Mouse (Mus musculus) neural tube, embryonic 11.5 days (tissue): Measurements from ENCODE around the gene Ift172. TPM values are rescaled to one million over a fixed set of nuclear protein-coding genes. Genes with fewer than 3 reads are reported as not detected.

Source experiments
- ATAC-seq: fragments of 200-750 bp; cut with Nextera tagmentation; 2 replicates; pipeline ENCODE4 v1.8.0; 2017; ENCODE audit warnings: moderate number of reproducible peaks, mild to moderate bottlenecking, moderate TSS enrichment, moderate library complexity; ENCODE audit not compliant: insufficient read depth, low FRiP score, low TSS enrichment
- DNase-seq: peaks from one replicate; pipeline ENCODE4 v3.0.0-alpha.2; 2015; ENCODE audit warnings: low spot score
- H3K27ac ChIP-seq: fragments of 300-500 bp; sonication (generic); 2 replicates; pipeline ENCODE4 v1.5.1; 2014; ENCODE audit warnings: low read depth, mild to moderate bottlenecking, low read length
- H3K27me3 ChIP-seq: fragments of 300-500 bp; sonication (generic); 2 replicates; pipeline ENCODE4 v1.6.1; 2014; ENCODE audit warnings: mild to moderate bottlenecking, low read length, mixed read lengths; ENCODE audit not compliant: control insufficient read depth, insufficient read depth
- H3K36me3 ChIP-seq: fragments of 300-500 bp; sonication (generic); 2 replicates; pipeline ENCODE4 v1.6.1; 2014; ENCODE audit warnings: mild to moderate bottlenecking, low read length, moderate library complexity, mixed read lengths; ENCODE audit not compliant: control insufficient read depth, insufficient read depth
- H3K4me1 ChIP-seq: fragments of 300-500 bp; sonication (generic); 2 replicates; pipeline ENCODE4 v1.6.1; 2014; ENCODE audit warnings: low read length, mixed read lengths; ENCODE audit not compliant: control insufficient read depth, insufficient read depth
- H3K4me2 ChIP-seq: fragments of 300-500 bp; sonication (generic); 2 replicates; pipeline ENCODE4 v1.6.1; 2014; ENCODE audit warnings: low read depth, mild to moderate bottlenecking, moderate library complexity
- H3K4me3 ChIP-seq: fragments of 300-500 bp; sonication (generic); 2 replicates; pipeline ENCODE4 v1.5.1; 2014; ENCODE audit warnings: low read depth, low read length
- H3K9ac ChIP-seq: fragments of 300-500 bp; sonication (generic); 2 replicates; pipeline ENCODE4 v1.6.1; 2014; ENCODE audit warnings: mild to moderate bottlenecking, low read length
- H3K9me3 ChIP-seq: fragments of 300-500 bp; sonication (generic); 2 replicates; pipeline ENCODE4 v1.6.1; 2016; ENCODE audit warnings: low read length; ENCODE audit not compliant: control insufficient read depth
- WGBS: fragments of 180-500 bp; shearing (Covaris S2); extraction: QIAGEN DNeasy Blood & Tissue Kit; methylation state at CpG from one replicate; pipeline ENCODE4 v1.1.7; 2014; 5-methylcytosine and 5-hydroxymethylcytosine counted together
- polyA plus RNA-seq: library from polyadenylated mRNA; unstranded; fragments of >200 nt; fragmentation: Nextera tagmentation; extraction: Ambion mirVana; gene quantifications from 2 replicates; pipeline ENCODE4 v1.2.1, GENCODE M21; 2014

Ift172 gene
- 33.0 and 36.7 TPM in 2 replicates for polyA plus RNA-seq

- Histone ChIP-seq H3K4me2 (peak within 1 kb of the TSS; percentile 79), H3K9me3 (no peaks in the 10 kb centered on the region), H3K9ac (peak within 1 kb of the TSS; percentile 56), H3K27me3 (no peaks in the 10 kb centered on the region), H3K4me3 (peak within 1 kb of the TSS; percentile 48), H3K4me1 (peaks cover 10% of the 10 kb centered on the region), H3K36me3 (peaks cover 6% of the 10 kb centered on the region), H3K27ac (peak within 1 kb of the TSS; percentile 67; the same call in 1 of the 2 replicates)
- DNase-seq: peak; percentile 97
- 3% methylated on average over 45 of the region's 45 CpGs for WGBS
- peak; percentile 81 for ATAC-seq
Observed at GRCm38 (mm10) chr5:31290521-31291360, at the start of gene Ift172. Gene Ift172, minus strand, starts transcription at chr5:31291116.

GRCm38 (mm10) chr5:31328255-31328654, 37.3 kb upstream of the Ift172 start:
- peak; percentile 41 for DNase-seq
- Histone ChIP-seq H3K36me3 (no peaks in the 10 kb centered on the region), H3K9me3 (no peaks in the 10 kb centered on the region), H3K27ac (no peak overlapping the region), H3K4me1 (no peaks in the 10 kb centered on the region), H3K4me2 (no peak overlapping the region), H3K9ac (no peak overlapping the region), H3K27me3 (no peaks in the 10 kb centered on the region), H3K4me3 (no peak overlapping the region)
- WGBS: 44% methylated on average over 7 of the region's 7 CpGs
- no peak for ATAC-seq

GRCm38 (mm10) chr5:31326850-31327249, 35.9 kb upstream of the Ift172 start:
- no peaks in the 10 kb centered on the region for H3K9me3 ChIP-seq
- H3K4me2 ChIP-seq: no peak overlapping the region
- no peaks in the 10 kb centered on the region for H3K36me3 ChIP-seq
- no peak overlapping the region for H3K27ac ChIP-seq
- no peak overlapping the region for H3K4me3 ChIP-seq
- no peak overlapping the region for H3K9ac ChIP-seq
- no peak for ATAC-seq
- WGBS: 15% methylated on average over 5 of the region's 5 CpGs
- H3K4me1 ChIP-seq: no peaks in the 10 kb centered on the region
- H3K27me3 ChIP-seq: no peaks in the 10 kb centered on the region
- no peak for DNase-seq

- 70% methylated on average over 3 of the region's 3 CpGs for WGBS
- Histone ChIP-seq H3K27me3 (no peaks in the 10 kb centered on the region), H3K9me3 (no peaks in the 10 kb centered on the region), H3K4me2 (no peak overlapping the region), H3K9ac (no peak overlapping the region), H3K4me1 (no peaks in the 10 kb centered on the region), H3K36me3 (no peaks in the 10 kb centered on the region), H3K4me3 (no peak overlapping the region), H3K27ac (no peak overlapping the region)
- DNase-seq (no peak), ATAC-seq (no peak)
Observed at GRCm38 (mm10) chr5:31324085-31324484, 33.2 kb upstream of the Ift172 start.

- H3K9me3 ChIP-seq: no peaks in the 10 kb centered on the region
- no peak overlapping the region for H3K9ac ChIP-seq
- no peaks in the 10 kb centered on the region for H3K27me3 ChIP-seq
- H3K27ac ChIP-seq: no peak overlapping the region
- ATAC-seq: no peak
- no peak for DNase-seq
- no peaks in the 10 kb centered on the region for H3K36me3 ChIP-seq
- no peak overlapping the region for H3K4me2 ChIP-seq
- no peak overlapping the region for H3K4me3 ChIP-seq
- no peaks in the 10 kb centered on the region for H3K4me1 ChIP-seq
- 85% methylated on average over 3 of the region's 3 CpGs for WGBS
Observed at GRCm38 (mm10) chr5:31322776-31323175, 31.9 kb upstream of the Ift172 start.

GRCm38 (mm10) chr5:31312806-31313205, 21.9 kb upstream of the Ift172 start:
- 86% methylated on average over 8 of the region's 8 CpGs for WGBS
- Histone ChIP-seq H3K9ac (no peak overlapping the region), H3K4me3 (no peak overlapping the region), H3K36me3 (no peaks in the 10 kb centered on the region), H3K4me1 (no peaks in the 10 kb centered on the region), H3K4me2 (no peak overlapping the region), H3K27ac (no peak overlapping the region), H3K27me3 (no peaks in the 10 kb centered on the region), H3K9me3 (no peaks in the 10 kb centered on the region)
- DNase-seq (no peak), ATAC-seq (no peak)

GRCm38 (mm10) chr5:31303093-31303492, 12.2 kb upstream of the Ift172 start:
- Histone ChIP-seq H3K9ac (no peak overlapping the region), H3K4me2 (no peak overlapping the region), H3K4me3 (no peak overlapping the region), H3K27ac (no peak overlapping the region), H3K27me3 (no peaks in the 10 kb centered on the region), H3K36me3 (no peaks in the 10 kb centered on the region), H3K9me3 (no peaks in the 10 kb centered on the region), H3K4me1 (no peaks in the 10 kb centered on the region)
- 91% methylated on average over 6 of the region's 6 CpGs for WGBS
- DNase-seq (no peak), ATAC-seq (no peak)

GRCm38 (mm10) chr5:31301866-31302265, 10.9 kb upstream of the Ift172 start:
- ATAC-seq: no peak
- no peak overlapping the region for H3K9ac ChIP-seq
- no peaks in the 10 kb centered on the region for H3K9me3 ChIP-seq
- H3K27ac ChIP-seq: no peak overlapping the region
- no peaks in the 10 kb centered on the region for H3K27me3 ChIP-seq
- H3K4me2 ChIP-seq: no peak overlapping the region
- H3K36me3 ChIP-seq: no peaks in the 10 kb centered on the region
- 69% methylated on average over 8 of the region's 8 CpGs for WGBS
- H3K4me1 ChIP-seq: no peaks in the 10 kb centered on the region
- no peak for DNase-seq
- no peak overlapping the region for H3K4me3 ChIP-seq

- no peak for ATAC-seq
- WGBS: 70% methylated on average over 2 of the region's 2 CpGs
Observed at GRCm38 (mm10) chr5:31298486-31298885, 7.6 kb upstream of the Ift172 start.

More at GRCm38 (mm10) chr5:31298486-31298885, 7.6 kb upstream of the Ift172 start:
- H3K4me1 ChIP-seq: peaks cover 8% of the 10 kb centered on the region
- H3K4me2 ChIP-seq: no peak overlapping the region
- no peaks in the 10 kb centered on the region for H3K9me3 ChIP-seq
- H3K9ac ChIP-seq: no peak overlapping the region
- H3K4me3 ChIP-seq: no peak overlapping the region
- H3K27ac ChIP-seq: no peak overlapping the region
- peaks cover 1% of the 10 kb centered on the region for H3K36me3 ChIP-seq
- no peaks in the 10 kb centered on the region for H3K27me3 ChIP-seq
- DNase-seq: no peak
